Mouse (Mus musculus) neural tube, embryonic 10.5 days (tissue): ENCODE measurements around the gene Qrfpr.

Source experiments
- DNase-seq: peaks from one replicate; pipeline ENCODE4 v3.0.0-alpha.2; 2017; ENCODE audit warnings: low spot score; ENCODE audit errors: extremely low spot score

Gene Qrfpr

GRCm38 (mm10) chr3:36150934-36151686, 71.0 kb downstream of the Qrfpr start, which contains the start of gene D3Ertd254e:
D3Ertd254e (plus strand) TSS chr3:36151017.
- peak; percentile 86 for DNase-seq

- DNase-seq = no peak
Measured at GRCm38 (mm10) chr3:36150537-36150933, 71.6 kb downstream of the Qrfpr start.

GRCm38 (mm10) chr3:36138996-36139395, 83.1 kb downstream of the Qrfpr start:
- no peak for DNase-seq

GRCm38 (mm10) chr3:36138171-36138660, 83.9 kb downstream of the Qrfpr start:
- no peak for DNase-seq

- DNase-seq = no peak
Measured at GRCm38 (mm10) chr3:36137560-36137959, 84.6 kb downstream of the Qrfpr start.

GRCm38 (mm10) chr3:36136152-36136551, 86.0 kb downstream of the Qrfpr start:
- no peak for DNase-seq
